Mouse (Mus musculus) stomach, embryonic 16.5 days (tissue): ENCODE data around the gene Phip. TPM values are rescaled to one million over a fixed set of nuclear protein-coding genes. Genes with fewer than 3 reads are reported as not detected.

ENCODE experiments used
- ATAC-seq: fragments of 200-750 bp; cut with Nextera tagmentation; 2 replicates; pipeline ENCODE4 v1.8.0; 2017; ENCODE audit warnings: moderate number of reproducible peaks, moderate TSS enrichment; ENCODE audit not compliant: insufficient read depth, low FRiP score
- H3K27ac ChIP-seq: fragments of 300-500 bp; sonication (generic); 2 replicates; pipeline ENCODE4 v1.5.1; 2014; ENCODE audit warnings: low read length
- H3K27me3 ChIP-seq: fragments of 300-500 bp; sonication (generic); 2 replicates; pipeline ENCODE4 v1.6.1; 2014; ENCODE audit warnings: low read length, control low read depth, mixed read lengths; ENCODE audit not compliant: control insufficient read depth, insufficient read depth
- H3K36me3 ChIP-seq: fragments of 300-500 bp; sonication (generic); 2 replicates; pipeline ENCODE4 v1.6.1; 2014; ENCODE audit warnings: low read length; ENCODE audit not compliant: control insufficient read depth, insufficient read depth
- H3K4me1 ChIP-seq: fragments of 300-500 bp; sonication (generic); 2 replicates; pipeline ENCODE4 v1.6.1; 2014; ENCODE audit warnings: low read length, control low read depth, mixed read lengths; ENCODE audit not compliant: control insufficient read depth, insufficient read depth
- H3K4me2 ChIP-seq: fragments of 300-500 bp; sonication (generic); 2 replicates; pipeline ENCODE4 v1.6.1; 2014; ENCODE audit warnings: low read depth, low read length, mixed read lengths
- H3K4me3 ChIP-seq: fragments of 300-500 bp; sonication (generic); replicated peaks from 2 replicates; pipeline ENCODE4 v1.5.1; 2014; ENCODE audit warnings: mild to moderate bottlenecking, low read length
- H3K9ac ChIP-seq: fragments of 300-500 bp; sonication (generic); 2 replicates; pipeline ENCODE4 v1.6.1; 2014; ENCODE audit warnings: low read length
- H3K9me3 ChIP-seq: fragments of 300-500 bp; sonication (generic); replicated peaks from 2 replicates; pipeline ENCODE4 v1.6.1; 2016; ENCODE audit warnings: low read length, control low read depth; ENCODE audit not compliant: control insufficient read depth
- WGBS: fragments of 180-500 bp; shearing (Covaris S2); extraction: QIAGEN DNeasy Blood & Tissue Kit; methylation state at CpG from one replicate; pipeline ENCODE4 v1.1.7; 2014; 5-methylcytosine and 5-hydroxymethylcytosine counted together
- polyA plus RNA-seq: library from polyadenylated mRNA; unstranded; fragments of >200 nt; fragmentation: Nextera tagmentation; extraction: Ambion mirVana; gene quantifications from 2 replicates; pipeline ENCODE4 v1.2.1, GENCODE M21; 2015

Phip gene
- polyA plus RNA-seq, 1 experiment from 2014 or later, result 60.1 TPM

DNA sequence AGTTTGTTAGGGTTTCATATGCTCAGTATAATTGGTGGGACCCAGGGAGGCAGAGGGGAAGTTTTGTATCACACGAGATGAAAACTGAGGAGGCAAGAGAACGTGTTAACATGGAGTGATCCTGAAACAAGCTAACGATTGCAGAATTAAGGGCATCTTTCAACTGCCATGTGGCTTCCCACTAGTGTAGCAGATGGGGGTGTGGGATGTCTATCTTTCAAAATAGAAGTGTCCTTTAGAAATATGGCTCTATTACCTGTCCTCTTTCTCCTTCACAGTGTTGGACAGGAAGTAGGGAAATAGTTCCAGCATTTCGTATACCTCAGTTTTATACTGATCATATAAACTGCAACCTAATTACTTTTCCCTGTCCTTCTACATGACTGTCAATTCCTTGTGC is 119.1 kb downstream of the Phip start:
- H3K36me3 ChIP-seq, result no peaks in the 10 kb centered on the region
- no peak overlapping the region for H3K4me3 ChIP-seq
- no peak overlapping the region for H3K27ac ChIP-seq
- ATAC-seq, result no peak
- H3K9ac ChIP-seq, result no peak overlapping the region
- H3K4me2 ChIP-seq, result no peak overlapping the region
- 87% methylated on average over 4 of the region's 4 CpGs for WGBS
- H3K27me3 ChIP-seq, result no peaks in the 10 kb centered on the region
- H3K9me3 ChIP-seq, result no peaks in the 10 kb centered on the region
- H3K4me1 ChIP-seq, result no peaks in the 10 kb centered on the region

DNA sequence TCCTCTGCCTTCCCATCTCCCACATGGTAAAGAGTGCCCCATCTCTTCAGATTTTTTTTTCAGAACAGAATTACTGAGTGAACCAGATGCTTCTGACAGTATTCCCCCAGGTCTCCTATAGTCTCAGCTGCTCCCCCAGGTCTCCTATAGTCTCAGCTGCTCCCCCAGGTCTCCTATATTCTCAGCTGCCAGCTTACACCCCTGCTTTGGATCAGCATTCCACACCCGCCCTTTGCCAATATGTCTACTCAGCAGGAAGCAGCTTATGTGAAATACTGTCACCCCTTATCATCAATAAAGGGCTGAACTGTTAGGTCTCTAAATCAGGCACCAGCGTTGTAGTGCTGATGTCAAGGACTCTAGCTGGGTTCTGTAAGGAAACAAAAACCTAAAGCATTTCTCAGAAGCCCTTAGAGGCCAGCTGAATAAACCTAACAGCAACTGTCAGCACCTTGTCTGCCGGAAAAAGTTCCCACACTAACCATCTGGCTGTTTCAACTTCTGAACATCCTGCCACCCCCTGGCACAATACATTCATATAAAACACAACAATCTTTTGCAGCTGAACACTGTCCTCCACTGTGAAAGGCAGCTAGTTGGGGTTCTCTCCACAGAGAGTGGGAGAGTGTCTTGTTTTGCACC is 120.2 kb downstream of the Phip start:
- no peak for ATAC-seq
- H3K4me1 ChIP-seq, result no peaks in the 10 kb centered on the region
- H3K4me2 ChIP-seq, result no peak overlapping the region
- H3K4me3 ChIP-seq, result no peak overlapping the region
- H3K27me3 ChIP-seq, result no peaks in the 10 kb centered on the region
- H3K27ac ChIP-seq, result no peak overlapping the region
- H3K36me3 ChIP-seq, result no peaks in the 10 kb centered on the region
- no peaks in the 10 kb centered on the region for H3K9me3 ChIP-seq
- WGBS, result 39% methylated on average over 3 of the region's 3 CpGs
- H3K9ac ChIP-seq, result no peak overlapping the region

GRCm38 (mm10) chr9:82854040-82854439 is 121.3 kb downstream of the Phip start:
- no peak overlapping the region for H3K27ac ChIP-seq
- no peaks in the 10 kb centered on the region for H3K27me3 ChIP-seq
- 71% methylated on average over 2 of the region's 2 CpGs for WGBS
- no peak overlapping the region for H3K4me3 ChIP-seq
- H3K36me3 ChIP-seq, result no peaks in the 10 kb centered on the region
- no peak for ATAC-seq
- no peak overlapping the region for H3K4me2 ChIP-seq
- no peaks in the 10 kb centered on the region for H3K9me3 ChIP-seq
- no peak overlapping the region for H3K9ac ChIP-seq
- H3K4me1 ChIP-seq, result no peaks in the 10 kb centered on the region

DNA sequence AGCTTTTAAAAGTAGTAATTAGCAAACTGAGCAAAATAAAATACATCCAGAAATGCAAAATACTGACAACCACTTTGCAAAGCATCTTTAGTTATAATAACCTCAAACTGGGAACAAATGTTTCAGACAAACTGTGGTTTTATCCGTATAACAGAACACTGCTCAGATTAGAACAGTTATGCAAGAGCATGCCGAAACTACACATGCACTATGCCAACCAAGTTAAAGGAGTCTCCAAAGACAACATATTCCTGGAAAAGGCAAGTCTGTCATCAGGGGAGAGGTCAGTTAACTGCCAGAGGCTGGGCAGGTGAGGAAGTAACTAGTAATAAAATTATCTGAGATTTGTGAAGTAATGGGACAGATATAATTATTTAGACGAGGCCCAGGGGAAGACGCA is 132.6 kb downstream of the Phip start:
- ATAC-seq, result no peak
- 0 out of 2 replicates have a peak, but pooled peaks cover 3% of the 10 kb centered on the region for H3K36me3 ChIP-seq
- no peaks in the 10 kb centered on the region for H3K9me3 ChIP-seq
- no peaks in the 10 kb centered on the region for H3K4me1 ChIP-seq
- H3K27me3 ChIP-seq, result no peaks in the 10 kb centered on the region
- WGBS, result 87% methylated on average over 4 of the region's 4 CpGs
- no peak overlapping the region for H3K4me3 ChIP-seq
- H3K27ac ChIP-seq, result no peak overlapping the region
- no peak overlapping the region for H3K9ac ChIP-seq
- H3K4me2 ChIP-seq, result no peak overlapping the region

DNA sequence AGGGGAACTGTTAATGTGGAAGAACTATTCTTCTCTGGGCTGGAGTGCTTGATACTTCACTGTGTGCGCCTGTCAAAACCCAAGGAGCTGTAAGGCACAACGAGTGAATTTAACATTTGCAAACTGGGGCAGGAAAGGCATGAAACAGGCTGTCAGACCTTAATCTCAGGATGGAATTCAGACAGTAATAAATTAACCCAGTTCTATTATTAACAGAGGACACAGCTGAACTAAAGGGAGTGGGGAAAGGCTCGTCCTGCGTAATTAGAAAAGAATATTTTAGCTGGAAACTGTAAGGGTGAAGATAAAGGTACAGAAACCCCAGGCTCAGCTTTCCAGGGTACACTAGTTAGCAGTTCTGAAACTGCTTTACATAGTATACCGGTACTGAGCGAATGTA is 139.4 kb downstream of the Phip start:
- WGBS, result 66% methylated on average over 6 of the region's 6 CpGs
- 0 out of 2 replicates have a peak, but pooled peaks cover 3% of the 10 kb centered on the region for H3K36me3 ChIP-seq
- H3K27me3 ChIP-seq, result no peaks in the 10 kb centered on the region
- H3K9me3 ChIP-seq, result no peaks in the 10 kb centered on the region
- no peak overlapping the region for H3K9ac ChIP-seq
- no peak overlapping the region for H3K27ac ChIP-seq
- H3K4me3 ChIP-seq, result no peak overlapping the region
- no peak for ATAC-seq
- H3K4me1 ChIP-seq, result no peaks in the 10 kb centered on the region
- no peak overlapping the region for H3K4me2 ChIP-seq

- no peaks in the 10 kb centered on the region for H3K9me3 ChIP-seq
- ATAC-seq, result no peak
- no peak overlapping the region for H3K4me2 ChIP-seq
- 35% methylated on average over 4 of the region's 4 CpGs for WGBS
- no peak overlapping the region for H3K4me3 ChIP-seq
- no peak overlapping the region for H3K27ac ChIP-seq
- H3K9ac ChIP-seq, result no peak overlapping the region
- H3K36me3 ChIP-seq, result no peaks in the 10 kb centered on the region
- no peaks in the 10 kb centered on the region for H3K27me3 ChIP-seq
- no peaks in the 10 kb centered on the region for H3K4me1 ChIP-seq
These were observed 143.4 kb downstream of the Phip start for GRCm38 (mm10) chr9:82831891-82832290.

- peak overlapping the region; percentile 77 for H3K4me2 ChIP-seq
- peak overlapping the region; percentile 85 for H3K9ac ChIP-seq
- no peaks in the 10 kb centered on the region for H3K27me3 ChIP-seq
- peak overlapping the region; percentile 88 for H3K4me3 ChIP-seq
- no peaks in the 10 kb centered on the region for H3K36me3 ChIP-seq
- WGBS, result under 1% methylated on average over 65 of the region's 65 CpGs
- ATAC-seq, result peak; percentile 93
- H3K4me1 ChIP-seq, result no peaks in the 10 kb centered on the region
- H3K27ac ChIP-seq, result peak overlapping the region; percentile 75
- no peaks in the 10 kb centered on the region for H3K9me3 ChIP-seq
These were observed 145.5 kb downstream of the Phip start for GRCm38 (mm10) chr9:82829693-82830430.

DNA sequence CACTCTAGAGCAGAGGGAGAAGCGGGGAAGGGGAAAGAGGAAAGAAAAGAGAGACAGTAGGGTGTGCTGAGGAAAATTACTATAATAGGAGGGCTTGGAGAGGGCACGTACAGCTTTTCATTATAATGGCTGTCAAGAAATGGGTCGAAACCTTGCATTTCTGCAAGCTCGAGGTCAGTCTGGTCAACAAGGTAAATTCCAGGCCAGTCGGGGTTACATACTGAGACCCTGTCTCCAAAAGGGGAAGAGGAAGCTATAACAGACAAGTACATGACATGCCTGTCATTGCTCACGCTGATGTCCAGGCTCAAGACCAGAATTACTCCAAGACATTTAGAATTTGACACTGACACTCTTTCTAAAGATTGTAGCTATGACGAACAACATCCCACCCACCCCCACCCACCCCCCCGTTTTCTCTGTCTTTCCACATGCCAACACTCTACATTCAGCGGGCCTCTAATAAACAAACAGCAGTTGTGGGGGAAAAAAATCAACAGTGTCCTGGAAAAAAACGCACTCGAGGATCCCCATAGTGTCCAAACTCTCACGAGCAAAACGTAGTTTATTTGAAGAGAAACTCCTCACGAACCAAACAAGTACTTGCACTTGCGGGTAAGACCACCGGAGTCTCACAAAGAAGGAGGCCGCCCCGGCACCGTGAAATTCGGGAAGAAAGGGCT is 146.2 kb downstream of the Phip start, which contains the start of gene Irak1bp1:
TSS of gene Irak1bp1 (plus strand) at position 534 of the 683 bp plus-strand sequence.
- 11% methylated on average over 20 of the region's 20 CpGs for WGBS
- peak within 1 kb of the TSS; percentile 75 for H3K27ac ChIP-seq
- no peaks in the 10 kb centered on the region for H3K9me3 ChIP-seq
- no peaks in the 10 kb centered on the region for H3K4me1 ChIP-seq
- H3K36me3 ChIP-seq, result no peaks in the 10 kb centered on the region
- H3K4me3 ChIP-seq, result peak within 1 kb of the TSS; percentile 88
- H3K4me2 ChIP-seq, result peak within 1 kb of the TSS; percentile 77
- no peaks in the 10 kb centered on the region for H3K27me3 ChIP-seq
- no peak for ATAC-seq
- peak within 1 kb of the TSS; percentile 85 for H3K9ac ChIP-seq

GRCm38 (mm10) chr9:82826426-82826825 is 148.9 kb downstream of the Phip start:
- H3K27ac ChIP-seq, result no peak overlapping the region
- ATAC-seq, result no peak
- H3K4me1 ChIP-seq, result no peaks in the 10 kb centered on the region
- H3K36me3 ChIP-seq, result no peaks in the 10 kb centered on the region
- no peak overlapping the region for H3K9ac ChIP-seq
- no peak overlapping the region for H3K4me3 ChIP-seq
- no peaks in the 10 kb centered on the region for H3K9me3 ChIP-seq
- 90% methylated on average over 6 of the region's 6 CpGs for WGBS
- no peak overlapping the region for H3K4me2 ChIP-seq
- no peaks in the 10 kb centered on the region for H3K27me3 ChIP-seq
